9 mouse cellular contexts compared by ENCODE assay signal in the genomic region with DNA sequence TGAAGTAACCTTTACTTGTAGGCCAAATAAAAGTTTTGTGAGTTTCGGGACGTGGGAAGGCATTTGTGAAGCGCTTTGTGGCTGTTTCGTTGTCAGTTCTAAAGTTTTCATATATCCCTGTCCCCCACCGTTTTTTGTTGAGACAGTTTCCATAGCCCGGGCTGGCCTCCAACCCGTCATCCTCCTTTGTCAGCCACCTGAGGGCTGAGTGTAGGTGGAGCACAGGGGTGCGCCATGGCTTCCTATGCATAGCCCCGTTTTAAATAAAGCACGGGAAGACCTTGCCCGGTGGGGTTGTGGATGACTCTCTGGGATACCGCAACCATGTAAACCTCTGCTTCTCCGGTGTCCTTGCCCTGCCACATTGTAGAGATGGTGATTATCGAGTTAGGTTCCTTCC. TPM values are rescaled to one million over a fixed set of nuclear protein-coding genes. Genes with fewer than 3 reads are reported as not detected.
DNase-seq lines count a peak whose midpoint lies in the region; ATAC-seq and TF ChIP-seq lines count a peak whose summit lies in the region.
"Had no signal": no experiment of that assay in that cellular context is flagged by ENCODE, and none has a peak within 500 bp of the region (broad histone marks: within the 10 kb centered on the region; RNA-seq: fewer than 3 reads in every experiment).

No protein-coding gene starts in this region.

- 81% methylated on average over 14 of the region's 14 CpGs for WGBS in forebrain, embryonic 10.5 days
- WGBS in forebrain, embryonic 15.5 days: 78% methylated on average over 14 of the region's 14 CpGs
- 78% methylated on average over 14 of the region's 14 CpGs for WGBS in kidney, postnatal 0 days
- 72% methylated on average over 14 of the region's 14 CpGs for WGBS in embryonic facial prominence, embryonic 13.5 days
- 78% methylated on average over 14 of the region's 14 CpGs for WGBS in limb, embryonic 12.5 days

- H3K9me3 ChIP-seq in forebrain, embryonic 10.5 days: no peaks in the 10 kb centered on the region
- H3K9me3 ChIP-seq in forebrain, embryonic 15.5 days: no peaks in the 10 kb centered on the region
- no peaks in the 10 kb centered on the region for H3K9me3 ChIP-seq in kidney, postnatal 0 days (replicated peaks; ENCODE audit: low read length)
- no peaks in the 10 kb centered on the region for H3K9me3 ChIP-seq in embryonic facial prominence, embryonic 13.5 days
- H3K9me3 ChIP-seq in limb, embryonic 12.5 days: no peaks in the 10 kb centered on the region

- no peak overlapping the region for H3K4me2 ChIP-seq in forebrain, embryonic 15.5 days (replicated peaks)
- H3K4me2 ChIP-seq in kidney, postnatal 0 days (ENCODE audit: low read length): peak overlapping the region; percentile 89
- H3K4me2 ChIP-seq in embryonic facial prominence, embryonic 13.5 days: peak overlapping the region; percentile 76
- peak overlapping the region; percentile 78 for H3K4me2 ChIP-seq in limb, embryonic 12.5 days

- H3K27me3 ChIP-seq in forebrain, embryonic 10.5 days (ENCODE audit: poor library complexity, severe bottlenecking): peaks cover 5% of the 10 kb centered on the region; the same call in 1 of the 2 replicates
- H3K27me3 ChIP-seq in forebrain, embryonic 15.5 days: no peaks in the 10 kb centered on the region
- H3K27me3 ChIP-seq in kidney, postnatal 0 days (ENCODE audit: insufficient read depth, low read length): no peaks in the 10 kb centered on the region
- no peaks in the 10 kb centered on the region for H3K27me3 ChIP-seq in embryonic facial prominence, embryonic 13.5 days
- H3K27me3 ChIP-seq in limb, embryonic 12.5 days: no peaks in the 10 kb centered on the region

- H3K4me1 ChIP-seq in forebrain, embryonic 10.5 days: peaks cover 28% of the 10 kb centered on the region
- peaks cover 19% of the 10 kb centered on the region for H3K4me1 ChIP-seq in forebrain, embryonic 15.5 days
- 0 out of 2 replicates have a peak, but pooled peaks cover 10% of the 10 kb centered on the region for H3K4me1 ChIP-seq in kidney, postnatal 0 days (replicated peaks; ENCODE audit: insufficient read depth, low read length)
- peaks cover 25% of the 10 kb centered on the region for H3K4me1 ChIP-seq in embryonic facial prominence, embryonic 13.5 days
- H3K4me1 ChIP-seq in limb, embryonic 12.5 days (replicated peaks): peaks cover 21% of the 10 kb centered on the region

- H3K27ac ChIP-seq in forebrain, embryonic 10.5 days: no peak overlapping the region
- no peak overlapping the region for H3K27ac ChIP-seq in forebrain, embryonic 15.5 days (replicated peaks)
- H3K27ac ChIP-seq in kidney, postnatal 0 days: no peak overlapping the region
- no peak overlapping the region for H3K27ac ChIP-seq in embryonic facial prominence, embryonic 13.5 days
- no peak overlapping the region for H3K27ac ChIP-seq in limb, embryonic 12.5 days
- H3K27ac ChIP-seq in layer of hippocampus, adult 2 months: no peak overlapping the region

- no peak for TF ChIP-seq CTCF in kidney, postnatal 0 days (IDR thresholded peaks at IDR 0.05; ENCODE audit: low read depth)
- TF ChIP-seq CTCF in layer of hippocampus, adult 2 months (conservative IDR thresholded peaks at IDR 0.05): no peak

- peaks cover 21% of the 10 kb centered on the region for H3K36me3 ChIP-seq in forebrain, embryonic 10.5 days (replicated peaks)
- H3K36me3 ChIP-seq in forebrain, embryonic 15.5 days: peaks cover 14% of the 10 kb centered on the region
- H3K36me3 ChIP-seq in kidney, postnatal 0 days (ENCODE audit: insufficient read depth, low read length): 0 out of 2 replicates have a peak, but pooled peaks cover 5% of the 10 kb centered on the region
- H3K36me3 ChIP-seq in embryonic facial prominence, embryonic 13.5 days: peaks cover 11% of the 10 kb centered on the region
- peaks cover 8% of the 10 kb centered on the region for H3K36me3 ChIP-seq in limb, embryonic 12.5 days

- peak overlapping the region; percentile 8; the same call in 1 of the 2 replicates for H3K4me3 ChIP-seq in forebrain, embryonic 10.5 days
- no peak overlapping the region for H3K4me3 ChIP-seq in forebrain, embryonic 15.5 days
- H3K4me3 ChIP-seq in kidney, postnatal 0 days (replicated peaks; ENCODE audit: low read depth, low read length): 0 out of 2 replicates have a peak overlapping the region, but pooled peaks have one; percentile 58
- H3K4me3 ChIP-seq in embryonic facial prominence, embryonic 13.5 days: peak overlapping the region; percentile 84
- peak overlapping the region; percentile 72 for H3K4me3 ChIP-seq in limb, embryonic 12.5 days (replicated peaks)
- H3K4me3 ChIP-seq in layer of hippocampus, adult 2 months: no peak overlapping the region; the same call in 1 of the 2 replicates

- no peak overlapping the region for H3K9ac ChIP-seq in forebrain, embryonic 15.5 days (replicated peaks)
- no peak overlapping the region for H3K9ac ChIP-seq in kidney, postnatal 0 days (ENCODE audit: low read depth, low read length)
- peak overlapping the region; percentile 91; the same call in 1 of the 2 replicates for H3K9ac ChIP-seq in embryonic facial prominence, embryonic 13.5 days
- H3K9ac ChIP-seq in limb, embryonic 12.5 days (replicated peaks): no peak overlapping the region

- no peak for DNase-seq in forebrain, embryonic 10.5 days (ENCODE audit: extremely low spot score, low spot score)
- no peak for DNase-seq in kidney, postnatal 0 days (ENCODE audit: low spot score)
- DNase-seq in kidney, postnatal 14 days: no peak
- DNase-seq in layer of hippocampus, adult 2 months (ENCODE audit: low spot score in 2 of 2): no peak
- DNase-seq in adrenal gland, adult 8-10 months: no peak

- ATAC-seq in forebrain, embryonic 15.5 days (replicated peaks): no peak
- no peak for ATAC-seq in kidney, postnatal 0 days (replicated peaks; ENCODE audit: low FRiP score, low read depth)
- ATAC-seq in embryonic facial prominence, embryonic 13.5 days (ENCODE audit: insufficient number of reproducible peaks, insufficient read depth, low FRiP score, low TSS enrichment, low read depth): no peak
- no peak for ATAC-seq in limb, embryonic 12.5 days (ENCODE audit: insufficient number of reproducible peaks, insufficient read depth, low FRiP score, low TSS enrichment, low read depth)
- ATAC-seq: inflammation-experienced regulatory T-cells, adult 6 months had no signal

RNA-seq across cellular contexts. Expression of a gene that starts 1.3 kb away (rescaled TPM):
- polyA plus RNA-seq in forebrain, embryonic 10.5 days (2016; fragmentation: Nextera tagmentation; extraction: Ambion mirVana): 3.7 and 4.8 TPM in 2 replicates
- 3.2 and 4.3 TPM in 2 replicates for polyA plus RNA-seq in forebrain, embryonic 15.5 days (2015; fragmentation: Nextera tagmentation; extraction: Ambion mirVana)
- 8.0 and 9.1 TPM in 2 replicates for polyA plus RNA-seq in kidney, postnatal 0 days (2015; fragmentation: Nextera tagmentation; extraction: Ambion mirVana)
- polyA plus RNA-seq in embryonic facial prominence, embryonic 13.5 days (2015; fragmentation: Nextera tagmentation; extraction: Ambion mirVana): 10.5 and 10.9 TPM in 2 replicates
- 5.9 and 8.3 TPM in 2 replicates for polyA plus RNA-seq in limb, embryonic 12.5 days (2016; fragmentation: Nextera tagmentation; extraction: Ambion mirVana)
- 10 to 100 TPM; 12.0 to 12.6 TPM for total RNA-seq in layer of hippocampus, adult 2 months (2021)
- total RNA-seq in adrenal gland, adult 8-10 months (2022): 10 to 100 TPM; 17.1 to 26.1 (median 24.0) TPM

RNA-seq across cellular contexts. Expression of a gene that starts 34.6 kb away (rescaled TPM):
- polyA plus RNA-seq in forebrain, embryonic 10.5 days (2016; fragmentation: Nextera tagmentation; extraction: Ambion mirVana): 116 and 119 TPM in 2 replicates
- 61.1 and 66.5 TPM in 2 replicates for polyA plus RNA-seq in forebrain, embryonic 15.5 days (2015; fragmentation: Nextera tagmentation; extraction: Ambion mirVana)
- polyA plus RNA-seq in kidney, postnatal 0 days (2015; fragmentation: Nextera tagmentation; extraction: Ambion mirVana): 151 and 160 TPM in 2 replicates
- 179 and 184 TPM in 2 replicates for polyA plus RNA-seq in embryonic facial prominence, embryonic 13.5 days (2015; fragmentation: Nextera tagmentation; extraction: Ambion mirVana)
- polyA plus RNA-seq in limb, embryonic 12.5 days (2016; fragmentation: Nextera tagmentation; extraction: Ambion mirVana): 135 and 140 TPM in 2 replicates
- 100 to 1,000 TPM; 137 to 148 TPM for total RNA-seq in layer of hippocampus, adult 2 months (2021)
- total RNA-seq in adrenal gland, adult 8-10 months (2022): 100 to 1,000 TPM; 299 to 422 (median 334) TPM

Comparison
In these comparisons a context has a peak if more than half of its experiments do, and no peak if none do; other contexts are left out.
1. H3K4me3 ChIP-seq: peak in forebrain, embryonic 10.5 days (single experiment), kidney, postnatal 0 days (single experiment), embryonic facial prominence, embryonic 13.5 days (single experiment) and limb, embryonic 12.5 days (single experiment); none in forebrain, embryonic 15.5 days (single experiment) and layer of hippocampus, adult 2 months (single experiment).